In the genomic region with DNA sequence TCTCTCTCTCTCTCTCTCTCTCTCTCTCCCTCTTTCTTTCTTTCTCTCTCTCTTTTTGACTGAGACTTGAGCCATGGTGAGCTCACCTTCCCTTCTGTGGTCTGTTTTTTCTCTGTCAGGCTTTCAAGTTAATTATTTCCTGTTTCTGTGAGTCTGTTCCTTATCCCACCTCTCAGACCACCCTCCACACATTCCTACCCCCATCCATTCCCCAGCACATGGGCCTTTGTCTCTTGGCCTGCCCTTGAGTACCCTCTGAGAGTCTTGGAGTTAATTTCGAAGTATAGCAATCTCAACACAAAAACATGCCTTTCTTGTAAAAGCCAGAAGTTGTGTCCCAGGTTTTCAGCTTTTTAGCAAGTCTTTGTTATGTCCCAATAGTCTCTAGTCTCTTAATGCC, we compare ENCODE assay signal across 22 mouse cellular contexts. TPM values are rescaled to one million over a fixed set of nuclear protein-coding genes. Genes with fewer than 3 reads are reported as not detected.
DNase-seq lines count a peak whose midpoint lies in the region; ATAC-seq lines count a peak whose summit lies in the region.
"Had no signal": no experiment of that assay in that cellular context is flagged by ENCODE, and none has a peak within 500 bp of the region (broad histone marks: within the 10 kb centered on the region; RNA-seq: fewer than 3 reads in every experiment).

No protein-coding gene starts in this region.

- DNase-seq in heart, postnatal 36 days: no peak
- DNase-seq in embryonic facial prominence, embryonic 10.5 days (ENCODE audit: low spot score): peak; percentile 53
- DNase-seq in embryonic facial prominence, embryonic 14.5 days (ENCODE audit: low spot score): no peak
- no peak for DNase-seq in cerebellum, adult 9-10 months
- DNase-seq: adrenal gland, adult 8-10 months; cerebellum, adult 8-10 months; gastrocnemius, adult 2 months; kidney, adult 18-20 months; kidney, postnatal 14 days; lung, embryonic 14.5 days; lung, postnatal 36 days; right cerebral cortex, postnatal 14 days; spleen, adult 18-20 months; thymus, adult 2 months had no signal

- H3K4me2 ChIP-seq in heart, embryonic 15.5 days: peak overlapping the region; percentile 56
- H3K4me2 ChIP-seq in embryonic facial prominence, embryonic 14.5 days (ENCODE audit: low read depth, low read length): no peak overlapping the region
- no peak overlapping the region for H3K4me2 ChIP-seq in limb, embryonic 12.5 days
- H3K4me2 ChIP-seq: embryonic facial prominence, embryonic 13.5 days; hindbrain, embryonic 13.5 days; lung, embryonic 14.5 days; neural tube, embryonic 15.5 days had no signal

- H3K9me3 ChIP-seq in heart, embryonic 15.5 days (replicated peaks): no peaks in the 10 kb centered on the region
- no peaks in the 10 kb centered on the region for H3K9me3 ChIP-seq in embryonic facial prominence, embryonic 10.5 days
- no peaks in the 10 kb centered on the region for H3K9me3 ChIP-seq in embryonic facial prominence, embryonic 14.5 days (ENCODE audit: control insufficient read depth, low read length)
- H3K9me3 ChIP-seq in limb, embryonic 12.5 days: no peaks in the 10 kb centered on the region
- H3K9me3 ChIP-seq: embryonic facial prominence, embryonic 13.5 days; hindbrain, embryonic 13.5 days; liver, embryonic 12.5 days; neural tube, embryonic 15.5 days had no signal

- peak overlapping the region; percentile 86 for H3K27ac ChIP-seq in heart, embryonic 15.5 days
- peak overlapping the region; percentile 81 for H3K27ac ChIP-seq in embryonic facial prominence, embryonic 10.5 days (replicated peaks)
- H3K27ac ChIP-seq in embryonic facial prominence, embryonic 14.5 days (replicated peaks; ENCODE audit: low read depth, low read length): peak overlapping the region; percentile 71; the same call in 1 of the 2 replicates
- peak overlapping the region; percentile 42 for H3K27ac ChIP-seq in limb, embryonic 12.5 days
- H3K27ac ChIP-seq: gastrocnemius, adult 2 months; hindbrain, embryonic 13.5 days; neural tube, embryonic 15.5 days had no signal

- ATAC-seq in heart, embryonic 15.5 days (replicated peaks; ENCODE audit: insufficient number of reproducible peaks, insufficient read depth, low FRiP score, low read depth): no peak
- no peak for ATAC-seq in embryonic facial prominence, embryonic 14.5 days (ENCODE audit: low read depth)
- ATAC-seq in limb, embryonic 12.5 days (ENCODE audit: insufficient number of reproducible peaks, insufficient read depth, low FRiP score, low TSS enrichment, low read depth): no peak
- no peak for ATAC-seq in granulocyte monocyte progenitor cell, adult 5-6 weeks (replicated peaks; ENCODE audit: poor library complexity, severe bottlenecking)
- ATAC-seq: liver, embryonic 12.5 days; midbrain, embryonic 16.5 days had no signal

- H3K4me3 ChIP-seq in heart, embryonic 15.5 days: no peak overlapping the region
- H3K4me3 ChIP-seq in embryonic facial prominence, embryonic 10.5 days: no peak overlapping the region
- no peak overlapping the region for H3K4me3 ChIP-seq in embryonic facial prominence, embryonic 14.5 days (ENCODE audit: low read depth, low read length)
- H3K4me3 ChIP-seq in limb, embryonic 12.5 days (replicated peaks): no peak overlapping the region
- H3K4me3 ChIP-seq: embryonic facial prominence, embryonic 13.5 days; gastrocnemius, adult 2 months; hindbrain, embryonic 13.5 days; liver, embryonic 12.5 days; neural tube, embryonic 15.5 days had no signal

- peak overlapping the region; percentile 21; the same call in 1 of the 2 replicates for H3K9ac ChIP-seq in heart, embryonic 15.5 days
- no peak overlapping the region for H3K9ac ChIP-seq in embryonic facial prominence, embryonic 14.5 days (ENCODE audit: low read depth, low read length)
- no peak overlapping the region; the same call in 1 of the 2 replicates for H3K9ac ChIP-seq in limb, embryonic 12.5 days (replicated peaks)
- H3K9ac ChIP-seq: embryonic facial prominence, embryonic 13.5 days; hindbrain, embryonic 13.5 days; liver, embryonic 12.5 days; lung, embryonic 14.5 days; neural tube, embryonic 15.5 days had no signal

- H3K36me3 ChIP-seq in heart, embryonic 15.5 days: no peaks in the 10 kb centered on the region
- no peaks in the 10 kb centered on the region for H3K36me3 ChIP-seq in embryonic facial prominence, embryonic 10.5 days (replicated peaks)
- H3K36me3 ChIP-seq in embryonic facial prominence, embryonic 14.5 days (ENCODE audit: control insufficient read depth, insufficient read depth, low read length): no peaks in the 10 kb centered on the region
- no peaks in the 10 kb centered on the region for H3K36me3 ChIP-seq in limb, embryonic 12.5 days
- H3K36me3 ChIP-seq: embryonic facial prominence, embryonic 13.5 days; hindbrain, embryonic 13.5 days; liver, embryonic 12.5 days; neural tube, embryonic 15.5 days had no signal

- WGBS in heart, embryonic 15.5 days: 49% methylated on average over 1 of the region's 1 CpGs
- WGBS in embryonic facial prominence, embryonic 10.5 days: 61% methylated on average over 1 of the region's 1 CpGs
- WGBS in embryonic facial prominence, embryonic 14.5 days: 39% methylated on average over 1 of the region's 1 CpGs
- WGBS in limb, embryonic 12.5 days: 27% methylated on average over 1 of the region's 1 CpGs

- no peaks in the 10 kb centered on the region for H3K27me3 ChIP-seq in heart, embryonic 15.5 days
- no peaks in the 10 kb centered on the region for H3K27me3 ChIP-seq in embryonic facial prominence, embryonic 10.5 days (replicated peaks; ENCODE audit: low read depth, poor library complexity, severe bottlenecking)
- H3K27me3 ChIP-seq in embryonic facial prominence, embryonic 14.5 days (replicated peaks; ENCODE audit: control insufficient read depth, insufficient read depth, low read length): no peaks in the 10 kb centered on the region
- no peaks in the 10 kb centered on the region for H3K27me3 ChIP-seq in limb, embryonic 12.5 days
- H3K27me3 ChIP-seq: embryonic facial prominence, embryonic 13.5 days; neural tube, embryonic 15.5 days had no signal

- intact Hi-C loops in heart, postnatal 36 days (cut with DNase I): no loop called here

- peaks cover 47% of the 10 kb centered on the region for H3K4me1 ChIP-seq in heart, embryonic 15.5 days (replicated peaks)
- peaks cover 42% of the 10 kb centered on the region for H3K4me1 ChIP-seq in embryonic facial prominence, embryonic 10.5 days
- peaks cover 14% of the 10 kb centered on the region for H3K4me1 ChIP-seq in embryonic facial prominence, embryonic 14.5 days (ENCODE audit: control insufficient read depth, insufficient read depth, low read length)
- peaks cover 46% of the 10 kb centered on the region for H3K4me1 ChIP-seq in limb, embryonic 12.5 days (replicated peaks)

RNA-seq across cellular contexts. Expression of a gene that starts 3.7 kb away (rescaled TPM):
- polyA plus RNA-seq in heart, embryonic 15.5 days (2015; fragmentation: Nextera tagmentation; extraction: Ambion mirVana): 28.1 and 30.0 TPM in 2 replicates
- 10 to 100 TPM; 21.4 to 23.3 TPM for total RNA-seq in heart, postnatal 36 days (2021)
- 56.3 and 57.8 TPM in 2 replicates for polyA plus RNA-seq in embryonic facial prominence, embryonic 10.5 days (2016; fragmentation: Nextera tagmentation; extraction: Ambion mirVana)
- 38.4 and 41.8 TPM in 2 replicates for polyA plus RNA-seq in embryonic facial prominence, embryonic 14.5 days (2014; fragmentation: Nextera tagmentation; extraction: Ambion mirVana)
- polyA plus RNA-seq in limb, embryonic 12.5 days (2016; fragmentation: Nextera tagmentation; extraction: Ambion mirVana): 49.7 and 53.2 TPM in 2 replicates
- total RNA-seq in granulocyte monocyte progenitor cell, adult 5-6 weeks (2014; fragmentation: Nextera tagmentation): 29.5 and 33.0 TPM in 2 replicates
- 38.5 and 39.6 TPM in 2 replicates for total RNA-seq in granulocyte monocyte progenitor cell, adult 5-6 weeks (2017)
